Mouse (Mus musculus): ENCODE data around the gene Zpr1.
"Not testable (repeated sequence)": the region's sequence is repeated elsewhere in the genome, so short reads cannot be mapped to it uniquely, and the experiment has no call there.

The Zpr1 gene

GRCm38 (mm10) chr9:46261131-46261530, 11.7 kb upstream of the Zpr1 start:
- DNase-seq (ENCODE audit: low spot score in 2 of 2) = no peak

GRCm38 (mm10) chr9:46268343-46268873, 4.5 kb upstream of the Zpr1 start, which contains the start of gene Apoa5:
Gene Apoa5, plus strand, starts transcription at chr9:46268633.
- no peak for DNase-seq (ENCODE audit: low spot score in 2 of 2)

- no peak for DNase-seq (ENCODE audit: low spot score in 2 of 2)
Observed at GRCm38 (mm10) chr9:46269125-46269524, 3.7 kb upstream of the Zpr1 start.

- DNase-seq (ENCODE audit: low spot score in 2 of 2) = no peak
Observed at GRCm38 (mm10) chr9:46270782-46271181, 2.1 kb upstream of the Zpr1 start.

- DNase-seq (ENCODE audit: low spot score in 2 of 2) = no peak
Observed at GRCm38 (mm10) chr9:46272070-46272469, 794 bp upstream of the Zpr1 start.

GRCm38 (mm10) chr9:46274494-46274893, 1.6 kb downstream of the Zpr1 start:
- DNase-seq (ENCODE audit: low spot score in 2 of 2) = no peak

GRCm38 (mm10) chr9:46282631-46283436, 10.0 kb downstream of the Zpr1 start, which contains the start of gene Bud13:
Gene Bud13, plus strand, starts transcription at chr9:46283008.
- peak; percentile 85 to 91 for DNase-seq (ENCODE audit: low spot score in 2 of 2)

GRCm38 (mm10) chr9:46298381-46298780, 25.5 kb downstream of the Zpr1 start:
- no peak for DNase-seq (ENCODE audit: low spot score in 2 of 2)

GRCm38 (mm10) chr9:46302142-46302541, 29.3 kb downstream of the Zpr1 start:
- DNase-seq (ENCODE audit: low spot score in 2 of 2) = peak in 1 of 2 experiments; percentile 14

GRCm38 (mm10) chr9:46309121-46309520, 36.3 kb downstream of the Zpr1 start:
- DNase-seq (ENCODE audit: low spot score in 2 of 2) = no peak

GRCm38 (mm10) chr9:46314507-46314906, 41.6 kb downstream of the Zpr1 start:
- peak; percentile 42 to 58 for DNase-seq (ENCODE audit: low spot score in 2 of 2)

- no peak for DNase-seq (ENCODE audit: low spot score in 2 of 2)
Observed at GRCm38 (mm10) chr9:46314921-46315320, 42.1 kb downstream of the Zpr1 start.

GRCm38 (mm10) chr9:46315807-46316365, 43.0 kb downstream of the Zpr1 start:
- DNase-seq (ENCODE audit: low spot score in 2 of 2) = no peak

GRCm38 (mm10) chr9:46316388-46316787, 43.5 kb downstream of the Zpr1 start:
- DNase-seq (ENCODE audit: low spot score in 2 of 2) = no peak

- no peak for DNase-seq (ENCODE audit: low spot score in 2 of 2)
Observed at GRCm38 (mm10) chr9:46316909-46317308, 44.0 kb downstream of the Zpr1 start.

- no peak for DNase-seq (ENCODE audit: low spot score in 2 of 2)
Observed at GRCm38 (mm10) chr9:46317957-46318356, 45.1 kb downstream of the Zpr1 start.

GRCm38 (mm10) chr9:46319886-46320285, 47.0 kb downstream of the Zpr1 start, which contains the start of gene 4931429L15Rik:
Gene 4931429L15Rik, minus strand, starts transcription at chr9:46319986.
- DNase-seq (ENCODE audit: low spot score in 2 of 2) = not testable (repeated sequence)

- DNase-seq (ENCODE audit: low spot score in 2 of 2) = no peak
Observed at GRCm38 (mm10) chr9:46320461-46320860, 47.6 kb downstream of the Zpr1 start.

- DNase-seq (ENCODE audit: low spot score in 2 of 2) = no peak
Observed at GRCm38 (mm10) chr9:46326694-46327405, 54.0 kb downstream of the Zpr1 start.

GRCm38 (mm10) chr9:46327706-46328571, 55.1 kb downstream of the Zpr1 start:
- DNase-seq (ENCODE audit: low spot score in 2 of 2) = no peak

GRCm38 (mm10) chr9:46328572-46329249, 55.8 kb downstream of the Zpr1 start:
- no peak for DNase-seq (ENCODE audit: low spot score in 2 of 2)
